Mouse (Mus musculus) spleen, adult 10 weeks (tissue): ENCODE data around the gene Nr1h3. TPM values are rescaled to one million over a fixed set of nuclear protein-coding genes. Genes with fewer than 3 reads are reported as not detected.

Source experiments
- polyA plus RNA-seq: library from polyadenylated mRNA; stranded (reverse); fragments of 350-450 nt; fragmentation: Illumina TruSeq; extraction: RNeasy Lipid Tissue Mini Kit (QIAGEN cat#74804); gene quantifications from one replicate; pipeline ENCODE4 v1.2.3, GENCODE M21; 2015; ENCODE audit warnings: low replicate concordance; ENCODE audit not compliant: insufficient read depth

The Nr1h3 gene
- 25.2 TPM for polyA plus RNA-seq

GRCm38 (mm10) chr2:91202222-91202971, at the start of gene Nr1h3, which contains the start of gene Acp2:
TSS of gene Nr1h3 (minus strand) at chr2:91202834.
TSS of gene Acp2 (plus strand) at chr2:91202885.

GRCm38 (mm10) chr2:91236601-91237510, 34.2 kb upstream of the Nr1h3 start, which contains the start of gene Ddb2:
TSS of gene Ddb2 (minus strand) at chr2:91236982.

GRCm38 (mm10) chr2:91183711-91184405, 18.8 kb downstream of the Nr1h3 start, which contains the start of gene Madd:
TSS of gene Madd (minus strand) at chr2:91183837.

Other genes with a start within 250 kb of the Nr1h3 start
- gene Rapsn, start 167.2 kb downstream of the Nr1h3 start, polyA plus RNA-seq = 0.17 TPM
- gene Psmc3, start 148.8 kb downstream of the Nr1h3 start, polyA plus RNA-seq = 177 TPM
- gene Slc39a13, start 132.4 kb downstream of the Nr1h3 start, polyA plus RNA-seq = 17.9 TPM
- 79.0 TPM for gene Spi1, start 120.4 kb downstream of the Nr1h3 start, polyA plus RNA-seq
- 0.22 TPM for gene Mybpc3, start 84.7 kb downstream of the Nr1h3 start, polyA plus RNA-seq
- gene Madd, start 19.0 kb downstream of the Nr1h3 start, polyA plus RNA-seq = 78.9 TPM
- gene Acp2, start 51 bp upstream of the Nr1h3 start, polyA plus RNA-seq = 51.3 TPM
- 65.7 TPM for gene Ddb2, start 34.1 kb upstream of the Nr1h3 start, polyA plus RNA-seq
- gene Pacsin3, start 53.1 kb upstream of the Nr1h3 start, polyA plus RNA-seq = 0.76 TPM
- gene Arfgap2, start 62.1 kb upstream of the Nr1h3 start, polyA plus RNA-seq = 59.1 TPM
- 10.5 TPM for gene 1110051M20Rik, start 241.9 kb upstream of the Nr1h3 start, polyA plus RNA-seq